Mouse (Mus musculus) MEL (cell line): ENCODE measurements around the gene Il16.

Source experiments
- CTCF ChIP-seq, 3 experiments: IDR thresholded peaks in 2 of 3; conservative IDR thresholded peaks in 1 of 3; 2 replicates each; pipeline ENCODE4 v1.5.1; 2011 to 2012; ENCODE audit warnings: low read length in 3 of 3, low read depth in 2 of 3, mild to moderate bottlenecking in 2 of 3, improper control_type of control experiment in 1 of 3, inconsistent platforms in 1 of 3, mixed read lengths in 1 of 3, moderate library complexity in 1 of 3; ENCODE audit not compliant: control insufficient read depth in 1 of 3, insufficient read depth in 1 of 3, poor library complexity in 1 of 3, severe bottlenecking in 1 of 3
- TAL1 ChIP-seq: IDR thresholded peaks from 2 replicates; pipeline ENCODE4 v1.6.1; 2012; ENCODE audit warnings: mild to moderate bottlenecking, inconsistent platforms, low read length, moderate library complexity, mixed read lengths

GRCm38 (mm10) chr7:83780881-83781280, 35.4 kb upstream of the Il16 start:
- TF ChIP-seq CTCF (IDR thresholded peaks at IDR 0.05 in 2 of 3, conservative IDR thresholded peaks at IDR 0.05 in 1 of 3; ENCODE audit: control insufficient read depth in 1 of 3, insufficient read depth in 1 of 3, low read depth in 2 of 3, low read length in 3 of 3, poor library complexity in 1 of 3, severe bottlenecking in 1 of 3) (no peak), TAL1 (no peak)
